Mouse (Mus musculus) lung, postnatal 4 days (tissue): Measurements from ENCODE around the gene Abcc1.

Experiments
- DNase-seq, 2 experiments: peaks; one replicate each; pipeline ENCODE4 v3.0.0; 2021

Abcc1 gene

DNA sequence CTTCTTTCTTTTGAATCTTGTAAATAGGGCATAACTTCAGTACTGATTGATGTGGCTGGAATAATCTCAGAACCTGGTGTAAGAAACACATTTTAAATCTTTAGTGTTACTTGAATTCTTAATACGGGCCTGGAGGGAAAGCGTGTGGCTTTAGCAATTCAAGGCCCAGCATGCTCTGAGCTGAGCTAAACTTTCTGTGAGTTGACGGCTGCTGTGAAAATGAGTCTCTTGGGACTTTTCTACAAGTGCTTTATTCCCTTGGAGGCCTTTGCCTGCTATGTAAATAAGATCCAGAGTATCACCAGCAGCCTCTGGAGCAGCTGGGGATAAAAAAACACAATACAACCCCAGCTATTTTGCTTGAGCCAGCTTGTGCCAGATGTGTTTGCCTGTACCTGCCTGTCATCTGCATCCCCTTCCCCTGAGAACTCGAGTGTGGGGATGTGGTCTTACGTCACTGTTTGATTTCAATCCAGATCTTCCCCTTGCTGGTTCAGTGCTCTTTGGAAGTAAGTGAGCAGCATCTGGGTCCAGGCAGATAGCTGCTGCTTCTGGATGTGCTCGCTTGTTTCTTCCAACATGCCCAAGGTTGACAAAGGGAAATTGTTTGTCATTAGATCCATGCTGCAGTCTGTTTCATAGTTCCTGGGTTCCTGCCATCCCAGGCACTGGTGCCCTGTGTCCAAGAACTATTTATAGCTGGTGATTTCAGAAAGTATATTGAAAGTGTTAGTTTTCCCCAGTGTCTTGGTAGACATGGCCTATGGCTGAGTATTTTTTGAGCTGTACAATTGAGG is 82.9 kb downstream of the Abcc1 start:
- DNase-seq = no peak

DNA sequence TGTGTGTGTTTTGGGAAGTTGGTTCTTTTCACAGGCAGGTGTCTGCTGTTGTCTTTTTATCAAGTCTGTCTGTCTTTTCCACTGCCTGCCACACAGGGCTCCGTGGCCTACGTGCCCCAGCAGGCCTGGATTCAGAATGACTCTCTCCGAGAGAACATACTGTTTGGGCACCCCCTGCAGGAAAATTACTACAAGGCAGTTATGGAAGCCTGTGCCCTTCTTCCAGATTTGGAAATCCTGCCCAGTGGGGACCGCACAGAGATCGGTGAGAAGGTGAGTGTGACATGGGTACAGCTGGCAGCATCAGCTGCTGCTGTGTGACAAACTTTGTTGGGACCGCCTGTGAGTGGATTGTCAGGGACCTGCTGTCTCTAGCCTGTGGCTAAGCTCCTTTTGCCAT is 83.8 kb downstream of the Abcc1 start:
- no peak for DNase-seq

- no peak for DNase-seq
These were observed 86.0 kb downstream of the Abcc1 start for GRCm38 (mm10) chr16:14447366-14447765.

DNA sequence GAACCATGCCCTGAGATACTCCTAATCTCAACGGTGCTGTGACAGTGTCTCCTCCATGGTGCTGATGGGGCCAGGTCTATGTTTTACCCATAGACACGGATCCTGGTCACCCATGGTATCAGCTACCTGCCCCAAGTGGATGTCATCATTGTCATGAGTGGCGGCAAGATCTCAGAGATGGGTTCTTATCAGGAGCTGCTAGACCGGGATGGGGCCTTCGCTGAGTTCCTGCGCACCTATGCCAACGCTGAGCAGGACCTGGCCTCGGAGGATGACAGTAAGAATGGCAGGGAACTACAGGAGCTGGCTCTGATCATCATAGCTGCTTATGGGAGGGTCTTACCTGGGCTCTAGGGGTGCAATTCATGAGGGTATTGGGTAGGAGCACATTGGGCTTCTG is 86.9 kb downstream of the Abcc1 start:
- no peak for DNase-seq

DNA sequence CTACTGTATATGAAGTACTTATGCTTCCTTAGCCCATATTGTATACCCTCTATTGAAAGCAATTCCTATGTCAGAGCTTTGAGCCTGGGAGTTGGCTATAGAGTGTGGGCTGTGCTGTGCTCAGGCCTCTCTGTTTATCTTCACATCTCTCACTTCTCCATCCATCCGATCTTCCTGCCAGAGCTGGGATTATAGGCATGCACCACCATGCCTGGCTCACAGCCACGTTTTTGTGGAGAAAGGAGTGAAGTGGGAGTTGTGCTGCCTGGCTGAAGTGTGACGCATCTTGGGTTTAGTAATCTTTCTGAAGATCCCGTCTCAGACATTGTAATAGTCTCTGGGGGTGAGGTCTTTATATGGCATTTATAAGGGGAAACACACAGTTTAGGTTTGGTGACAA is 88.5 kb downstream of the Abcc1 start:
- DNase-seq = peak; percentile 29 to 57

DNA sequence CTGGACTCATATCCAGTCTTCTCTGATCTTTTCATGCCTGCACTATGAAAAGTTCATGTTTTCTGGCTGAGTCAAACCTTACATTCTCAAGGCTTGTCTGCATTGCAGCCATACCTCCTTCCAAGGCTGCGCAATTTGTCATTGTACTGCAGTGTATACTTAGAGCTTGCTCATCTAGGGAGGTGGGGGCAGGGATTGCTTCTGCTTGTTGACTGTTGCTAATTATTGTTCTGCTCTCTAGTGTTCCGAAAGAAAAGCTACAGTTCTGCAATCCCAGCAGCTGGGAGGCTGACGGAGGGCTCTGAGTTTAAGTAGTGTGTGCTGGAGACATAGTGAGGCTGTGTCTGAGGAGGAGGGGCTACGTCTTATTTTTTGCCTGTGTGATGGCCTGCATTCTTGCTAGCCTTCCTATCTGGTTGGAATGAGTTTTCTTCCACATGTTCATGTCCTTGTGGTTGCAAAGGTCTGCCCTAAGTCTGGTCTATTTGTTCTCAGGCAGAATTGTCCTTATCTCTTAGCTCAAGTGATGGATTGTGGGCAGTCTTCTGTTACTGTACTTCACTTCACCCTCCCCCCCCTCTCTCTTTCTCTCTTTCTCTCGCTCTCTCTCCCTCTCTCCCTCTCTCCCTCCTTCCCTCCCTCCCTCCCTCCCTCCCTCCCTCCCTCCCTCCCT is 90.2 kb downstream of the Abcc1 start:
- peak; percentile 44 to 67 for DNase-seq

DNA sequence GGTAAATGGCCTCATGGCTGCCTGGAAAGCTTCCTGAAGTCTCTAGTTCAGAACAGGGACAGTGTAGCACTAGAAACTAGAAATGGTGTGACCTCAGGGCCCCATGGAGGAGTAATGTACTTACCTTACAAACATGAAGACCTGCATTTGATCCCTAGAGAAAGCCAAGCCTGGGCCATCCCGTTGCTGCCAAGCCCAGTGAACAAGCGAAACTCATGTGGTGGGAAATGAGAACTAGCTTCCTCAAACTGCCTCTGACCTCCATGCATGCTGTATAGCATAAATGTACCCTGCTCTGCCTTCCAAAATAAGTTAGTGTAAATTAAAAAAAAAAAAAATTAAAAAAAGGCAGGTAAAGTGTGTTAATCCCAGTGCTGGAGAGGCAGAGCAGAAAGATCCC is 101.2 kb downstream of the Abcc1 start:
- DNase-seq = no peak

DNA sequence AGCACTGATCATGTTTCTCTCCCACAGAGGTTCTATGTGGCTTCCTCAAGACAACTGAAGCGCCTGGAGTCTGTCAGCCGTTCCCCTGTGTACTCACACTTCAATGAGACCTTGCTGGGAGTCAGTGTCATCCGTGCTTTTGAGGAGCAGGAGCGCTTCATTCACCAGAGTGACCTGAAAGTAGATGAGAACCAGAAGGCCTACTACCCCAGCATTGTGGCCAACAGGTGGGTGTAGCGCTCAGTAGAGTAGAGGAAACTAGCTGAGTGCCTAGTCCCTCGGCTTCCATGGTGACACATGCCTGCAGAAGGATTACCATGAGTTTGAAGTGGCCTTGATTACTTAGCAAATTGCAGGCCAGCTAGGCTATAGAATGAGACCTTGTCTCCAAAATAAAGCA is 103.7 kb downstream of the Abcc1 start:
- no peak for DNase-seq

- DNase-seq = no peak
These were observed 107.0 kb downstream of the Abcc1 start for GRCm38 (mm10) chr16:14468351-14468750.

DNA sequence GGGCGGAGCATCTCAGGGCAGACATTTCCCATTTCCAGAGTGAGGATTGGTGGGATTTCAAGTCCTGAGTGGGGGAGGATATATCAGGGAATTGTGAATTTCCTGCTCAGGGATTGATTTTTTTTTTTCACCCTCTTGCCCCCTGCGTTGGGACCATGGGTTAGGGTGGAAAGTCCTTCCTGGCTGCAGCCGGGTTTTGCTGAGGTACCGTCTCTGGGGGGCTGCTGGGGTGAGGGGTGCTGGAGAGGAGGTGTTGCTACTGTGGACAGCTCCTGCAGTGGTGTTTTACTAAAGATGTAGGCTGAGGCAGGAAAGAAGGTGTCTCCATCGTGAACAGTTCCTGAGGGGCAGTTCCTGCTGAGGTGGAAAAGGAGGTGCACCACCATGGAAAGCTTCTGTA is 107.5 kb downstream of the Abcc1 start:
- DNase-seq = no peak

- no peak for DNase-seq
These were observed 110.8 kb downstream of the Abcc1 start for GRCm38 (mm10) chr16:14472171-14472570.

DNA sequence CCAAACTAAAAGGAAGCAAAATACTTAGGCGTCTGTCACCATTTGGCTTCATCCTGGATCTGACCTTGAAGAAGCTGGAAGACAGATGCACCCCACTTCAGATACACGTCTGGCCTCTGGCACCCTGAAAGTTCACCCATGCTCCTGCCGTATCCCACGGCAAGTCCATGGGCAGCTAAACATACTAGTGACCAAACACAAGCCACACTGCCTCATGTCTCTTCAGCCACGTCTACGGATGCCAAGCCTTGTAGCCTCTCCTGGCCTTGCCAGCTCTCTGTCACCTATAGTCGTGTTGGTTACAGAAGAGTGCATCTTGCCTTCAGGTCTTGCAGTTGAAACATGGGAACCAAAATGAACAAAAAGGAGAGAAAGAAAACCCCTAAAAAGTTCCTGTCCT is 112.3 kb downstream of the Abcc1 start:
- DNase-seq = no peak

GRCm38 (mm10) chr16:14475001-14475400 is 113.6 kb downstream of the Abcc1 start:
- no peak for DNase-seq

- DNase-seq = no peak
These were observed 114.7 kb downstream of the Abcc1 start for GRCm38 (mm10) chr16:14476056-14476455.

DNA sequence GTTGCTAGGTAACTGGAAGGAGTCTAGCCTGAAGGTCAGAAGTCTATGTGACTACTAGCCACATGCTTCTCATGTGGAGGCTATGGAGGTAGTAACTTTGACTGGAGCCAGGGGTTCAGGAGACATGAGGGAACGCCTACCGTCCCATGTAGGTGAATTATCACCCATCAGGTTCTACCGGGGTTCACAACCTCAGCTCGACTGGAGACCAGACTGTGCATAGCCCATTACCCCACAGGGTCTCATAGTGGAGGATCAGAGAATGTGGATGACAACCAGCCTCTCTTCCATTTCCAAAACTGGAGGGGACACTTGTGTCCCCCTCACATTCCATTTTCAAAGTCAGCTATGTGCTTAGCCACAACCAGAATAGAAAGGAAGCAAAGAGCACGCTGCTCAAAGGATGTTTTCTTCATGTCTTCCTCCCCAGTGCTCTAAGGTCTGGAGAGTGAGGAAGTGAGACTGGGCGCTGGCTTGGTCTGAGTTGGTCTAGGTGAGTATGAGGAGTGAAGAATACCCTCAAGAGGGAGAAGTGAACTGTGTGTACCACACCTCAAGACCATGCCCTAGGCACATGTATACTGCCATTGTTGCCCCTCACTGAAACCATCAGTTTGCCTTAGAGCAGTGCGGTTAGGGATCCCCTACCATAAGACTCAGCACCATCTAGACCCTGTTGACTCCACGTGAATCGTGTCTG is 115.5 kb downstream of the Abcc1 start:
- no peak for DNase-seq

- no peak for DNase-seq
These were observed 116.3 kb downstream of the Abcc1 start for GRCm38 (mm10) chr16:14477510-14478300.

- no peak for DNase-seq
These were observed 118.3 kb downstream of the Abcc1 start for GRCm38 (mm10) chr16:14479641-14480040.

GRCm38 (mm10) chr16:14483221-14483620 is 121.9 kb downstream of the Abcc1 start:
- DNase-seq = no peak

DNA sequence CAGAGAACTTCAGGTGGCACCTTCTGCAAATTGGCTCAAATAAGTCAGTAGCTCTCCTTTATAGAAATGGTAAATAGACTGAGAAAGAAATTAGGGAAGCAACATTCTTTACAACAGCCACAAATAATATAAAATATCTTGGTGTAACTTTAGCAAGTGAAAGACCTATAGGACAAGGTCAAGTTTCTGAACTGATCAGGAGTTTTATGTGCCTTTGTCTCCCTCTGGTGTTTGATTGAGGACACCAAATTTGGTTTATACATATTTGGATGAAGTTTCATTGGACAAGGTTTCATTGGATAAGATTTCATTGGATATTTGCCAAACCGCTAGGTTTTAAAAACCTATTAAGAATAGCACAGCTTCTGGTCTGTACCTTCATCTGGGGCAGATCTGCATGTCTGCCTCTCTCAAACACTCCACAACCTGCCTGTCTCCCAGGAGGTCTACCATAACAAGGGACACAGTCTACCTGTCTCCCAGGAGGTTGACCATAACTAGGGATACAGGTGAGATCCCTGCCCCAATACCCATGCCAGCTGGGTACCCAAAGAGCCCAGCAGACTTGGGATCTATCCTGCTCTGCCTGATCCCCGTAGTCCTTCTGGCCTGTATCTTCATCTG is 132.2 kb downstream of the Abcc1 start:
- no peak for DNase-seq

GRCm38 (mm10) chr16:14501649-14502360 is 140.4 kb downstream of the Abcc1 start:
- DNase-seq = no peak

- DNase-seq = no peak
These were observed 145.1 kb downstream of the Abcc1 start for GRCm38 (mm10) chr16:14506461-14506860.
